Mouse (Mus musculus) spleen, embryonic (tissue): ENCODE measurements around the gene Tmem79.
"Not testable (repeated sequence)": the region's sequence is repeated elsewhere in the genome, so short reads cannot be mapped to it uniquely, and the experiment has no call there.

Source experiments
- CTCF ChIA-PET: fragments of 350-600 bp; sonication (Branson Sonifier 250); formaldehyde crosslinking; loops from one replicate; lab custom pipeline; 2022; lab: Charles Lee

The Tmem79 gene

DNA sequence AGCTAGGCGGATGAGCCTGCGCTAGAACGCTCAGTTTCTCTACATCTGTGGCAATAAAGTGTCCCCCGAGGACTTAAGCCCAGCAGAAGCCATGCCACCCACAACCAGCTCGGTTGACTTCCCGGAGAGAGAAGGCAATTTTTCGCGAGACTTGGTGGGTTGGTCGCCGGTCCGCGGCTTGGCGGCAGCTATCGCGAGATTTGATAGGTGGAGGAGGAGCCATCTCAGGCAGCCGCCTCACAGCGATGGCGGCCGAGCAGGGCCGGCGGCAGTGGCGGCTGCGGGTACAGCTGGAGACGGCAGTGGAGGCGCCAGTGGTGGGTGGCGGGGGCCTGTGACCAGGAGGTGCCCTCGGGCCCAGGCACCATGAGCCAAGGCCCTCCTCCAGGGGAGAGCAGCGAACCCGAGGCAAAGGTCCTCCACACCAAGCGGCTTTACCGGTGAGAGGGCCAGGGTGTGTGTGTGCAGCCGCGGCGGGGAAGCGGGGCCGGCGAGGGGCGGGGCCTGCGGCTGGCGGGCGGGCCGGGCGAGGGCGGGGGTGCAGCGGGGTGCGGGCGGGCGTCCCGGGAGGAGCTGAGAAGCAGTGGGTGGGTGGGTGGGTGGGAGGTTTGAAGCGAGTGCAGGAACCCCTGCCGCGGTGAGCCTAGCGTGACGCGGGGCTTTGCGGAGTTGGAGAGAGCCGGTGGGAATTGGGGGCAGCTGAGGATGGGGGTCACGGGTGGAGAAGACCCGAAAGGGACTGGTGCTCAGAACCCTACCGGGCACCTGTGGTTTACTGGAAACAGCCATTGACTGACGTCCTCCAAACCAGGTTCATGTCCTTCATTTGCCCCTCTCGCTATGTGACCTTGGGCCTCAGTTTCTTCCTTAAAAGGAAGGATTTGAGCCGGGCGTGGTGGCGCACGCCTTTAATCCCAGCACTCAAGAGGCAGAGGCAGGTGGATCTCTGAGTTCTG lies at the start of gene Tmem79, which contains the start of gene Smg5:
TSS of gene Tmem79 (minus strand) at position 91 of the 956 bp plus-strand sequence.
TSS of gene Smg5 (plus strand) at position 203 of the 956 bp plus-strand sequence.
- CTCF ChIA-PET: no interaction called here

DNA sequence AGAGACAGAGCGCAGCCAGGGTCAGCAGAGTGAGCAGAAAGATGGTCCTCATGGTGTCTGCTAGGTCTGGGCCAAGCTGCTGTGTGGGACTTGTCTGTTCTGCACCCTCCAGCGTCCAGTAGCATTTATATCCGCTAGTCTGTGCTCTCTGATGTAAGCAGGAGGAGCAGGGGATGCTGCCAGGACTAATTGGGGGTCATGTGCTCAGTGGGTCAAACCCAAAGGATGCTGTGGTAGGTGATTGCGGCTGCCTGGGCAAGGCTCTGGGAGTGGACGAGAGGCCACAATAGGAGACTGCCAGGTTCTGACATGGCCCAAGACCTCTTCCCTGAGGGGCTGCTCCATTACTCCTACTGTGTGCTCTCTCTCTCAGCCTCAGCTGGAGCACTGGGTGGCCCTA lies 48.4 kb upstream of the Tmem79 start, which contains the start of gene Bglap:
TSS of gene Bglap (minus strand) at position 101 of the 400 bp plus-strand sequence.
- CTCF ChIA-PET: no interaction called here

DNA sequence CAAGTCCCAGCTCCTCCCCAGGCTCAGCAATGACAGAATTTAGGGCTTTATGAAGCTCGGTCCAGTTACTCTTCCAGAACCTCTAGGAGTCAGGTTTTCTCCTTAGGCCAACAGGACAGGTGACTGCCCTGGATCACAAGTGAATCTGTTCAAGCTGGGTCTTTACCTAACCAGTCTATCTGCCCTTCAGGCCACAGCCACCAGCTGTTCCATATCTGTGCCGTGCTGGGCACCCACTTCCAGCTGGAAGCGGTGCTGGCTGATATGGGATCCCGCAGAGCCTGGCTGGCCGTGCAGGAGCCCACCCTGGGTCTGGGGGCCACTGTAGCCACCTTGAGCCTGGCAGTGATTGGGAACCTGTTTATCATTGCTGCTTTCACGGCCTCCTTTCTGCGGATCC lies 46.4 kb upstream of the Tmem79 start:
- CTCF ChIA-PET: not testable (repeated sequence)

DNA sequence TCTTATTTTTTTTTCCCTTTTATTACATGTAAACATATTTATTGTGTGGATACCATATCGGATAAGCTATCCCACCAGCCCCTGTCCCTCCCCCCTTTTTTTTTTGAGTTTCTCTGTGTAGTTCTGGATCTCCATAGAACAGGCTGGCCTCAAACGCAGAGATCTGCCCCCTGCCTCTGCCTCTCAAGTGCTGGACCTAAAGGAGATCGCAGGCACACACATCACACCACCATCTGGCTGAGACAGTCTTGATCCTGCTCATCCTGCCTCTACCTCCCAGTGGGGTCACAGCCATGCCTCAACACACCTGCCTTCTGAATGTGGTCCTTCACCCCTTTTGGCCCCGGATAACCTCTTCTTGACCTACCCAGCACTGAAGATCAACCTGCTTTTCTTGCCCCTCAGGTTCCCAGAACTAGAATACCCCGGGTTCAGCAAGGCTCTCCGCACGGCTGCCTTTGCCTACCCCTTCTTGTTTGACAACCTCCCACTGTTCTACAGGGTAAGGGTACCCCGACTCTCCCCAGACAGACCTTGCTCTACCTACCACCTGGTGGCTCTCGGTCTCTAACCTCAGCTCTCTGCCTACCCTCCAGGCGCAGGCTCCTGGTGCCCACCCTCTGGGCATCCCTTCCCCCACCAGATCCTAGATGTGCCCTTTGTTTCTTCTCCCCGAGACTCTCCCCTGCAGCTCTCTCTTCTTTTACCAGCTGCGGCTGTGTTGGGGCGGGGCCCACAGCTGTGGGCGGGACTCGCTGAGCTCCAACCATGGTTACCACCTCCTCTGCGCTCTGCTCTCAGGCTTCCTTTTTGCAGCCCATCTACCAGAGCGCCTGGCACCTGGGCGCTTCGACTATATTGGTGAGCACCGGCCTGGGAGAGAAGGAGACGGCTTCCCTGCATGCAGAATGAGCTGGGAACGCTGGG lies 45.7 kb upstream of the Tmem79 start:
- CTCF ChIA-PET: interaction anchor here (0.6 kb wide), 1 partner anchor 44 kb away, joined by 3 read pairs; no protein-coding TSS in a partner anchor

DNA sequence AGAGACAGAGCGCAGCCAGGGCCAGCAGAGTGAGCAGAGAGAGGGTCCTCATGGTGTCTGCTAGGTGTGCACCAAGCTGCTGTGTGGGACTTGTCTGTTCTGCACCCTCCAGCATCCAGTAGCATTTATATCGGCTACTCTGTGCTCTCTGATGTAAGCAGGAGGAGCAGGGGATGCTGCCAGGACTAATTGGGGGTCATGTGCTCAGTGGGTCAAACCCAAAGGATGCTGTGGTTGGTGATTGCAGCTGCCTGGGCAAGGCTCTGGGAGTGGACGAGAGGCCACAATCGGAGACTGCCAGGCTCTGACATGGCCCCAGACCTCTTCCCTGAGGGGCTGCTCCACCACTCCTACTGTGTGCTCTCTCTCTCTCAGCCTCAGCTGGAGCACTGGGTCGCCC lies 42.7 kb upstream of the Tmem79 start, which contains the start of gene Bglap2:
TSS of gene Bglap2 (minus strand) at position 101 of the 400 bp plus-strand sequence.
- CTCF ChIA-PET: not testable (repeated sequence)

DNA sequence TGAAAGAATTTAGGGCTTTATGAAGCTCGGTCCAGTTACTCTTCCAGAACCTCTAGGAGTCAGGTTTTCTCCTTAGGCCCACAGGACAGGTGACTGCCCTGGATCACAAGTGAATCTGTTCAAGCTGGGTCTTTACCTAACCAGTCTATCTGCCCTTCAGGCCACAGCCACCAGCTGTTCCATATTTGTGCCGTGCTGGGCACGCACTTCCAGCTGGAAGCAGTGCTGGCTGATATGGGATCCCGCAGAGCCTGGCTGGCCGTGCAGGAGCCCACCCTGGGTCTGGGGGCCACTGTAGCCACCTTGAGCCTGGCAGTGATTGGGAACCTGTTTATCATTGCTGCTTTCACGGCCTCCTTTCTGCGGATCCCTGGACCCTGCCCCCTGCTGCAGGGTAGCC lies 40.7 kb upstream of the Tmem79 start:
- CTCF ChIA-PET: not testable (repeated sequence)

DNA sequence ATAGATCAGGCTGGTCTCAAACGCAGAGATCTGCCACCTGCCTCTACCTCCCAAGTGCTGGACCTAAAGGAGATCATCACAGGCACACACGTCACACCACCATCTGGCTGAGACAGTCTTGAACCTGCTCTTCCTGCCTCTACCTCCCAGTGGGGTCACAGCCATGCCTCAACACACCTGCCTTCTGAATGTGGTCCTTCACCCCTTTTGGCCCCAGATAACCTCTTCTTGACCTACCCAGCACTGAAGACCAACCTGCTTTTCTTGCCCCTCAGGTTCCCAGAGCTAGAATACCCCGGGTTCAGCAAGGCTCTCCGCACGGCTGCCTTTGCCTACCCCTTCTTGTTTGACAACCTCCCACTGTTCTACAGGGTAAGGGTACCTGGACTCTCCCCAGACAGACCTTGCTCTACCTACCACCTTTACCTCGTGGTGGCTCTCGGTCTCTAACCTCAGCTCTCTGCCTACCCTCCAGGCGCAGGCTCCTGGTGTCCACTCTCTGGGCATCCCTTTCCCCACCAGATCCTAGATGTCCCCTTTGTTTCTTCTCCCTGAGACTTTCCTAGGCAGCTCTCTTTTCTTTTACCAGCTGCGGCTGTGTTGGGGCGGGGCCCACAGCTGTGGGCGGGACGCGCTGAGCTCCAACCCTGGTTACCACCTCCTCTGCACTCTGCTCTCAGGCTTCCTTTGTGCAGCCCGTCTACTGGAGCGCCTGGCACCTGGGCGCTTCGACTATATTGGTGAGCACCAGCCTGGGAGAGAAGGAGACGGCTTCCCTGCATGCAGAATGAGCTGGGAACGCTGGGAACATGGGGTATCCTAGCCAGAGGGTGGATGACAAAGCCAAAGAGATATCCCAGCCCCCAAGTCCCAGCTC lies 40.0 kb upstream of the Tmem79 start:
- CTCF ChIA-PET: not testable (repeated sequence)

DNA sequence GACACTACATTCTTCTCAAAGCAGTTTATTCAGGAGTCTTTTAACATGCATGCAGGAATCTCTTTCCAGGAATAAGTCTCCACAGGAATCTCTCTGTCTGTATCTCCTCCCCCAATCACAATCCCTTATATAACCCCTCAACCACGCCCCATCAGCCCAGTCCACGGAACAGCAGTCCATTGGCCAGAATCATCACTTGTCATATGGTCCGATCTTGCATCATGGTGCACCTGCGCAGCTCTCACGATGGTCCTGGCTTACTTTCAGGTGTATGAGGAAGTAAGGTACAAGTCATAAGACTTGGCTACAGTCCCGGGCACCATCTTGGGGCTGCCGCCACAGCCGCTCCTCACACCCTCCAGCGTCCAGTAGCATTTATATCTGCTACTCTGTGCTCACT lies 36.7 kb upstream of the Tmem79 start, which contains the start of gene Bglap3:
TSS of gene Bglap3 (minus strand) at position 101 of the 400 bp plus-strand sequence.
- CTCF ChIA-PET: not testable (repeated sequence)

DNA sequence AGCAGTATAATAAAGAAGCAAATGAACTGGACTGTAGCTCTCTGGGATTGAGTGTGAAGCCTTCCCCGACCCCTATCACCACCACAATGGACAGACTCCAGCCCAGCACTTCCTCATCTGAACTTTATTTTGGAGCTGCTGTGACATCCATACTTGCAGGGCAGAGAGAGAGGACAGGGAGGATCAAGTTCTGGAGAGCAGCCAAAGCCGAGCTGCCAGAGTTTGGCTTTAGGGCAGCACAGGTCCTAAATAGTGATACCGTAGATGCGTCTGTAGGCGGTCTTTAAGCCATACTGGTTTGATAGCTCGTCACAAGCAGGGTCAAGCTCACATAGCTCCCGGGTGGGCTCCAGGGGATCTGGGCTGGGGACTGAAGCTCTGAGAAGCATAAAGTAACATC lies 32.6 kb upstream of the Tmem79 start:
- CTCF ChIA-PET: not testable (repeated sequence)

DNA sequence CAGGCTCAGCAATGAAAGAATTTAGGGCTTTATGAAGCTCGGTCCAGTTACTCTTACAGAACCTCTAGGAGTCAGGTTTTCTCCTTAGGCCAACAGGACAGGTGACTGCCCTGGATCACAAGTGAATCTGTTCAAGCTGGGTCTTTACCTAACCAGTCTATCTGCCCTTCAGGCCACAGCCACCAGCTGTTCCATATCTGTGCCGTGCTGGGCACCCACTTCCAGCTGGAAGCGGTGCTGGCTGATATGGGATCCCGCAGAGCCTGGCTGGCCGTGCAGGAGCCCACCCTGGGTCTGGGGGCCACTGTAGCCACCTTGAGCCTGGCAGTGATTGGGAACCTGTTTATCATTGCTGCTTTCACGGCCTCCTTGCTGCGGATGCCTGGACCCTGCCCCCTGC lies 31.6 kb upstream of the Tmem79 start:
- CTCF ChIA-PET: not testable (repeated sequence)

DNA sequence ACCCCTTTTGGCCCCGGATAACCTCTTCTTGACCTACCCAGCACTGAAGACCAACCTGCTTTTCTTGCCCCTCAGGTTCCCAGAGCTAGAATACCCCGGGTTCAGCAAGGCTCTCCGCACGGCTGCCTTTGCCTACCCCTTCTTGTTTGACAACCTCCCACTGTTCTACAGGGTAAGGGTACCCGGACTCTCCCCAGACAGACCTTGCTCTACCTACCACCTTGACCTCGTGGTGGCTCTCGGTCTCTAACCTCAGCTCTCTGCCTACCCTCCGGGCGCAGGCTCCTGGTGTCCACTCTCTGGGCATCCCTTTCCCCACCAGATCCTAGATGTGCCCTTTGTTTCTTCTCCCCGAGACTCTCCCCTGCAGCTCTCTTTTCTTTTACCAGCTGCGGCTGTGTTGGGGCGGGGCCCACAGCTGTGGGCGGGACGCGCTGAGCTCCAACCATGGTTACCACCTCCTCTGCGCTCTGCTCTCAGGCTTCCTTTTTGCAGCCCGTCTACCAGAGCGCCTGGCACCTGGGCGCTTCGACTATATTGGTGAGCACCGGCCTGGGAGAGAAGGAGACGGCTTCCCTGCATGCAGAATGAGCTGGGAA lies 31.0 kb upstream of the Tmem79 start:
- CTCF ChIA-PET: not testable (repeated sequence)

DNA sequence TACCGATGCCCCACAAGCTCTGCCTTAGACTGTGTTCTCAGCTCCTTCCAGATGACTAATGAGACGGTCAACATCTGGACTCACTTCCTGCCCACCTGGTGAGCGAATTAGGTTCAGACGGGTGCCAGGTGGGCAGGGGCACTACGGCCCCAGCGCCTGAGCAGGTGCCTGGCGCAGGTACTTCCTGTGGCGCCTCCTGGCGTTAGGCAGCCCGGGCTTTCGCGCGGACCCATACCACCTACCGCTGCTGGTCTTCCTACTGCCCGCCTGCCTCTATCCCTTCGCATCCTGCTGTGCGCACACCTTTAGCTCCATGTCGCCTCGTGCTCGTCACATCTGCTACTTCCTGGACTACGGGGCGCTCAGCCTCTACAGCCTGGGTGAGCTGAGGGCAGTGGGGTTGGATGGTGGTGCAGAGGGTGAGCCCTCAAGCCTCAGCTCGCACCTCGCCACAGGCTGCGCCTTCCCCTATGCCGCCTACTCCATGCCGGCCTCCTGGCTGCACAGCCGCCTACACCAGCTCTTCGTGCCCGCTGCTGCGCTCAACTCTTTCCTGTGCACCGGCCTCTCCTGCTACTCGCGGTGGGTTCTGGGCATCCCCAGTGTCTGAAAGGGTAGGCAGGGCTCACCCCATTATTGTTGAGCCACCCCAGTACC lies 29.9 kb upstream of the Tmem79 start:
- CTCF ChIA-PET: no interaction called here

DNA sequence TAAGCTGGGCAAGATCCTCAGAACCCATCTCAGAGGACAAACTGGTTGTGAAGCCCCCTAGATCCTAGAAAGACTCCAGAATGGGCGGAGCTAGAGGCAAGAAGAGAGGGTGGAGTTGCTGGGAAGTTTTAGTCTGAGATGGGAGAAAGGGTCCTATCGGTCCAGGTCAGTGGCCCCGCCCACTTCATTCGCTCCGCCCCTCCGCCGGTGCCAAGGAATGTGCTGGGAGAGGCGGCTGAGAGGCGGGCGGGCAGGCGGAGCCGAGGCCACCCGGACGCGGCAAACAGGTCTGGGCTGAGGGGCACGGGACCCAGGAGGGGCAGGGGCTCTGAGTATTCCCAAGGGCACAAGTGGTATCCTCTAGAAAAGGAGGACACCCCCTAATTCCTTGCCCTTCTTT lies 28.4 kb upstream of the Tmem79 start, which contains the start of gene Paqr6:
TSS of gene Paqr6 (plus strand) at position 248 of the 400 bp plus-strand sequence.
- CTCF ChIA-PET: no interaction called here

DNA sequence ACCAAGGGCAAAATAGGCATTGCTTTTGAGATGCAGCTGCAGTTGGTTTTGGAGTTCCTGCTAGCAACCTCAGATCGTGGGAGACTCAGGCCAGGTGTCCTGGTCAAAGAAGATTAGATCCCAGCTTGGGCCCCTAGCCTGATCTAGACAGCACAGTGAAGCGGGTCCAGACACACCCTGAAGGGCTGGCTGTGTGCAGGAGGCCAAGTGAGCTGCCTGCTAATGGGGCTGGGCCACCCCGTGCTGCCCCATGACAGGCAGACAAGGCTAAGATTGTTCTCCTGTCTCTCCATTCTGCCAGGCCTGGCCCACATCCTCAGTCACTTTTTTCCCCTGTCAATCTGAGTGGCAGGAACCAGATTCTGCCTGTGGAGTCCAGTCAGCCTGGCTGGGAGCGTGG lies 27.8 kb upstream of the Tmem79 start:
- CTCF ChIA-PET: no interaction called here

DNA sequence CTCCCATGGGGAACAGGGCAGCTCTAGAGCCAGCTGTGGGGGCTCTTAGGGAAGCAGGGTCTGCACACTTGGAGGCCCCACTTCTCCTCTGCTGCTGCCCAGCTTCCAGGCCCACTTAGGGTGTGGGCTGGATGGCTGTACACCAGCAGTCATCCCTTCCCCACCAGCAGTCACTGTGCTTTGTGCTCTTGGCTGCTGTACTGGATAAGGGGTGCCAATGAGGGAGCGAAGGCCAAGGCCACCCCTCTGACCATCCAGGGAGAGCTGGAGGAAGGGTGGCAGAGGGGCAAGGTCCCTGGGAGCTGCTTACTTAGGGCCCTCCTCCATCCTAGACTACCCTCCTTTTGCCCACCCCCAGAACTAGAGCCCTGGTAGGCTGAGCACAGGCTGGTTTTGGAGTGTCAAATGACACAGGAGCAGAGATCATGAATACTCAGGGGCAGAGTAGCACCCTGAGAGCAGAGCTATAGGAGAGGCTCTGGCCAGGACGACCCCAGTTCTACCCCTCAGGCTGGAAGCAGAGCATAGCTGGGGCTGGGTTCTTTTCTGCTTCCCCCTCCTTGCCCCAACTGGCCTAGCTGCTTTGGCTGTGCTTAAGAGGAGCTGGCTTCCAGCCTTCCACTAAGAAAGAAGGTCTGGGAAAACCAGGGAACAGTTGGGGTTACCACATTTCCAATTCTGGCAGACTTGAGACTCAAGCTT lies 25.8 kb upstream of the Tmem79 start:
- CTCF ChIA-PET: no interaction called here

DNA sequence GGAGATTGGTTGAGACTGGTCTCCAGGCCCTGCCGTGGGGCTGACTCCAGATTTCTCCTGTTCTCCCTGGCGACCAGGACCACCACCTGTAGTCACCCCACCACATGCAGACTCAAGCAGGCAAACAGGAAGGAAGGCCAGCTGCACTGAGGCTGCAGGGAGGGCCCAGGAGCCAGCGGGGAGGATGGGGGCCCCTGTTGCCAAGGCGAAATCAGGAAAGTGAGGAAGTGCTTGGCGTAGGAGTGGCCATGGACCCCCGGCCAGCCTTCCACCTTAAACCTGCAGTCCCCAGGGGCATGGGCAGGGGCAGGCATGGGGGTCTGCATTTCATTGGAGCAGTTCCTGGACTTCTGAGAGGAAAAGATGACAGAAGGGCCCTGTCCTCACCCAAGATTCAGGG lies 25.1 kb upstream of the Tmem79 start:
- CTCF ChIA-PET: no interaction called here

DNA sequence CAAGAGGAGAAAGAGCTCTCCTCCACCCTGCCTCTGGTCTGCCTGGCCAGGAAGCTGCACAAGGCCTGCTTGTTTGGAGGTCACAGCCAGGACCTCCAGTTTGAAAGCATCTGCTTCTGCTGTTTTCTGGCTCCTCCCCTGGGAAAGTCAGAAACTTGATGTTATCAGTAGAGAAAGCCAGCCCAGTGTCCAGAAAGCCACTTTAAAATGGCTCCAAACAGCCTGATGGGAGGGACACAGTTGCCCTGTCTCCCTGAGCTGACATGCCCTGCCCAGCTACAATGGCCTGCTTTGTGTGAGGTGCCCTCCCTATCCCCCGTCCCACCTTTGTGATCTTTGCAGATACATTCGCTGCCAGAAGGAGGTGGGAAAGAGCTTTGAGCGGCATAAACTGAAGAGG lies 24.0 kb upstream of the Tmem79 start:
- CTCF ChIA-PET: no interaction called here

DNA sequence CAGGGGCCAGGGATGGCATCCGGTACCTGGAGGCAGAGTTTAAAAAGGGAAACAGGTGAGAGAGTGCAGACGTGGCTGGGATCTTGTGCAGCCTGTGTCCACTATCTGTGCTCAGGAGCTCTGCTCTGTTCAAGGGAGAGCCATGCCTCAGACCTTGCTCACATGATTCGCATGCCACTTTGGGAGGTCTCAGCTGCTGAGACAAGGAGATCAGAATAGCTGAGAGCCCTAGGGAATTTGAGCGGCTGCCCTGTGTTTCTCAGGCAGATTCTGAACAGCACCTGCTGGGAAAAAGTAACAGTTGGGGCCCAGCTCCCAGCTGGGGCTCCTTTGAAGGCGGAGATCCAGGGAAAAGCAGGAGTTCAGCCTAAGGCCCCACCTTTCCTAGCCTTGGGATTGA lies 23.6 kb upstream of the Tmem79 start:
- CTCF ChIA-PET: no interaction called here
